Mouse (Mus musculus) embryonic fibroblast, embryonic 13.5 days (primary cell): ENCODE measurements around the gene Rgl1. TPM values are rescaled to one million over a fixed set of nuclear protein-coding genes. Genes with fewer than 3 reads are reported as not detected.

Source experiments
- H3K27ac ChIP-seq: 2 replicates; pipeline ENCODE4 v1.5.1; 2012; ENCODE audit warnings: low read length, control low read depth, inconsistent platforms; ENCODE audit not compliant: insufficient read depth
- H3K4me1 ChIP-seq: 2 replicates; pipeline ENCODE4 v1.6.1; 2011; ENCODE audit warnings: low read length; ENCODE audit not compliant: control insufficient read depth, insufficient read depth
- H3K4me3 ChIP-seq: 2 replicates; pipeline ENCODE4 v1.5.1; 2011; ENCODE audit warnings: mild to moderate bottlenecking, control low read depth, low read length; ENCODE audit not compliant: insufficient read depth
- CTCF ChIP-seq: IDR thresholded peaks from 2 replicates; pipeline ENCODE4 v1.5.1; 2011; ENCODE audit warnings: mild to moderate bottlenecking, control low read depth, low read length, moderate library complexity, borderline replicate concordance; ENCODE audit not compliant: insufficient read depth
- POLR2A ChIP-seq: IDR thresholded peaks from 2 replicates; pipeline ENCODE4 v1.6.1; 2011; ENCODE audit warnings: low read depth, mild to moderate bottlenecking, control low read depth, low read length, moderate library complexity
- polyA plus RNA-seq: library from polyadenylated mRNA; stranded (reverse); fragments of >200 nt; gene quantifications from 2 replicates; pipeline ENCODE4 v1.2.4, GENCODE M21; 2011; ENCODE audit warnings: low read depth; ENCODE audit not compliant: missing spikeins, insufficient read length

Rgl1 gene
- polyA plus RNA-seq, 1 experiment: 53.6 TPM

DNA sequence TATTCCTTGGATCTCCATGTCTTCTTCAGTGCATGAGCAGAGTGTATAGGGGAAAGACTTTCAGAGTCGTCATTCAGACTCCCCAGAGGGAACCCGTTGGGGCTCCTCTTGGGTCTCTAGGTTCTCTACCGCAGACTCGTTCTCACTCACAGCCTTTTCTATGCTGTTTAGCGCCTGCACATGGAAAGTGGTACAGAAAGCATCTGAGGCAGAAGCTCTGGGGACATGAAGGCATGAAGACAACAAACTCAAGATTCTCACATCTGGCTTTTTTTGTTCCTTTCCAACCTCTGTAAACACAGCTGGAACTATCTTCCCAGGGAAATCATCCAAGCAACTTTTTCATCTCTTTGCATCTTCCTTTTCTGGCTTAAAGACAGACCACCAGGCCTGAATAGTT lies 260.0 kb downstream of the Rgl1 start:
- Histone ChIP-seq H3K4me3 (no peak overlapping the region), H3K27ac (no peak overlapping the region), H3K4me1 (no peaks in the 10 kb centered on the region)
- TF ChIP-seq POLR2A: no peak
- no peak for TF ChIP-seq CTCF

- no peak overlapping the region for H3K4me3 ChIP-seq
- TF ChIP-seq CTCF (no peak), POLR2A (no peak)
- no peaks in the 10 kb centered on the region for H3K4me1 ChIP-seq
- H3K27ac ChIP-seq: no peak overlapping the region
Observed at GRCm38 (mm10) chr1:152499802-152500201, 266.3 kb downstream of the Rgl1 start.

- no peaks in the 10 kb centered on the region for H3K4me1 ChIP-seq
- no peak for TF ChIP-seq POLR2A
- no peak overlapping the region for H3K4me3 ChIP-seq
- H3K27ac ChIP-seq: no peak overlapping the region
Observed at GRCm38 (mm10) chr1:152497581-152497980, 268.6 kb downstream of the Rgl1 start.

- TF ChIP-seq POLR2A (no peak), CTCF (no peak)
- no peaks in the 10 kb centered on the region for H3K4me1 ChIP-seq
- H3K27ac ChIP-seq: no peak overlapping the region
- no peak overlapping the region for H3K4me3 ChIP-seq
Observed at GRCm38 (mm10) chr1:152496831-152497230, 269.3 kb downstream of the Rgl1 start.

DNA sequence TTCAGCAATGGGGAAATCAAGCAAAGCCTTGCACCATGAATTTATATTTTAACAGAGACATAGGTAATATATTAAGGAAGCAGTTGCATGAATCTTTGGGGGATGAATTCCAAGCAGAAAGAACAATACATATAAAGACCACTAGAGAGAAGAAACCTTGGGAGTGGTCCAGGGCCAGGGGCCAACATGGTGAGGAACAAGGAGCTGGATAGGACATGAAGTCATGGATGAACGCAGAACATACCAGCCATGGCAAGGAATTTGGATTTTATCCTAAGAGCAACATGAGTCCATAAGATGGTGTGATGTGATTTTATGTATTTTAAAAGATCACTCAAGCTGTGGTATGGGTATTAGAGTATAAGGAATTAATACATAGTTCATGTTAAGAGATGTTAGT lies 273.9 kb downstream of the Rgl1 start:
- no peak overlapping the region for H3K4me3 ChIP-seq

GRCm38 (mm10) chr1:152490842-152491241 lies 275.3 kb downstream of the Rgl1 start:
- H3K4me1 ChIP-seq: no peaks in the 10 kb centered on the region
- no peak overlapping the region for H3K27ac ChIP-seq
- TF ChIP-seq CTCF: no peak
- no peak overlapping the region for H3K4me3 ChIP-seq

More for the DNA sequence above, 273.9 kb downstream of the Rgl1 start:
- no peak overlapping the region for H3K27ac ChIP-seq
- H3K4me1 ChIP-seq: no peaks in the 10 kb centered on the region
- TF ChIP-seq CTCF (no peak), POLR2A (no peak)

DNA sequence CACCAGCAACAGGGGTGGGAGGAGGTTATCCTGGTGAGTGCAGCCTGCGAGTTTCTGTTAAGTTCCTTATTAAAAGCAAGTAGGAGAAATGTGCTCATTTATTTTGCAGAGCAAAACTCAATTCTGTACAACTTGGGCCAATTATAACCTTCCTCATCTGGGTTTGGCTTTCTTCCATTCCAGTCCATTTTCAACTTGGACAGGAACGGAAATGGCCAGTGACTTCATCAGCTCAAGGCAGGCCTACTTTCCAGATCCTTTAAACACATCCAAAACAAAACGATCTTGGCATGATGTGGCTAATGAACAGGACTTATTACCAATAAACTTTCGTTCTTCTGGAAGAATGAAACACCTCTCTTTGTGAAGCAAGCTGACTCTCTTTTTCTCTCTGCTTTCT lies 290.0 kb downstream of the Rgl1 start:
- Histone ChIP-seq H3K4me1 (no peaks in the 10 kb centered on the region), H3K27ac (no peak overlapping the region), H3K4me3 (no peak overlapping the region)
- TF ChIP-seq POLR2A (no peak), CTCF (no peak)

- TF ChIP-seq CTCF (no peak), POLR2A (no peak)
- Histone ChIP-seq H3K27ac (no peak overlapping the region), H3K4me1 (no peaks in the 10 kb centered on the region), H3K4me3 (no peak overlapping the region)
Observed at GRCm38 (mm10) chr1:152468443-152468842, 297.7 kb downstream of the Rgl1 start.

Other genes starting within 250 kb of the Rgl1 start
- gene Apobec4, start 15.8 kb downstream of the Rgl1 start, polyA plus RNA-seq: not detected in 2 replicates
- gene Arpc5, start 191 bp upstream of the Rgl1 start, polyA plus RNA-seq: 190 and 261 TPM in 2 replicates
- gene Ncf2, start 33.8 kb upstream of the Rgl1 start, polyA plus RNA-seq: 0.18 and 1.7 TPM in 2 replicates
- gene Smg7, start 136.3 kb upstream of the Rgl1 start, polyA plus RNA-seq: 45.6 and 49.0 TPM in 2 replicates
- gene Nmnat2, start 188.6 kb upstream of the Rgl1 start, polyA plus RNA-seq: 26.7 and 30.4 TPM in 2 replicates